Mouse (Mus musculus): ENCODE data around the gene Plekha5. TPM values are rescaled to one million over a fixed set of nuclear protein-coding genes. Genes with fewer than 3 reads are reported as not detected.
A peak's percentile ranks its signal among the peaks of the same experiment; 100 is the strongest.

The Plekha5 gene
- polyA plus RNA-seq, 1 experiment from 2014 or later, result 42.2 TPM

DNA sequence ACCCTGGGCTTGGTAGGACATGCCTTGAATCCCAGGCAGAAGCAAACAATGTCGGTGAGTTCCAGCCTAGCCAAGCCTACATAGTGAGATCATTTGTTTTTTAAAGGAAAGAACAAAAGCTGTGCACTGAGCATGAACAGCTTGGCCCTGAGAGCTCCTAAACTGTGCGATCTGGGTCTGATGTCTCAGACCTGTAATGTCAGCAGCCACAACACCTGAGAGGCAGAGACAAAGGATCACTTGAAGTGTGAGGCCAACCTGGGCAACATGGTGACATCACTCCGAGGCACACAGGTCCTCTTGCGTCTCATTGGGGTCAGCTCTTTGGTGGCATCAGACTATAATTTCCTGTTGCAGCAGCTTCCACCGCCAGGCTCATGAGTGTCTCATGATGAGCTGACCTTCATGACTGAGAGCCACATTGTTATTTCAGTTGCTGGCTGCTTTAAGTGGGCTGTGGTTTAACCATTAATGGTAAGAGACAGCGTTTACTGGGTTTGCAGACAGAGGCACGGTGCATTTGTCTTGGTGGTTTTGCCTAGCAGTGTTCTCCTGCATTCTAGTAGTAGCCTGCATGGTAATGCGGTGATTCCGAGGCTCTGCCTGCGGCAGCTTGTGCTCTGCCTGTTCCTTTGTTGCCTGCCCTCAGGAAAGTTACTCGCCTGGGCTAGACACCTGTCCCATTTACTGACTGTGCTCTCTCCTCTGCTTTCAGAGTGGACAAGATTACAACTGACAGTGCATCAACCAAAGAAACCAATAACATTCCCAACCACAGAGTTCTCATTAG, 119.3 kb downstream of the Plekha5 start:
- Histone ChIP-seq H3K36me3 (ENCODE audit: control insufficient read depth, insufficient read depth, low read length) (peaks cover 8% of the 10 kb centered on the region), H3K27me3 (ENCODE audit: control insufficient read depth, insufficient read depth, low read length) (no peaks in the 10 kb centered on the region), H3K9me3 (ENCODE audit: control insufficient read depth, low read length) (no peaks in the 10 kb centered on the region; the same call in 1 of the 2 replicates), H3K27ac (ENCODE audit: low read depth, low read length) (no peak overlapping the region), H3K4me3 (ENCODE audit: low read depth, low read length) (no peak overlapping the region), H3K4me2 (ENCODE audit: low read depth, low read length) (no peak overlapping the region), H3K9ac (replicated peaks; ENCODE audit: low read depth, low read length) (no peak overlapping the region), H3K4me1 (ENCODE audit: control insufficient read depth, insufficient read depth, low read length) (peaks cover 4% of the 10 kb centered on the region; the same call in 1 of the 2 replicates)
- ATAC-seq (ENCODE audit: low read depth), result no peak
- WGBS, result 82% methylated on average over 11 of the region's 11 CpGs

DNA sequence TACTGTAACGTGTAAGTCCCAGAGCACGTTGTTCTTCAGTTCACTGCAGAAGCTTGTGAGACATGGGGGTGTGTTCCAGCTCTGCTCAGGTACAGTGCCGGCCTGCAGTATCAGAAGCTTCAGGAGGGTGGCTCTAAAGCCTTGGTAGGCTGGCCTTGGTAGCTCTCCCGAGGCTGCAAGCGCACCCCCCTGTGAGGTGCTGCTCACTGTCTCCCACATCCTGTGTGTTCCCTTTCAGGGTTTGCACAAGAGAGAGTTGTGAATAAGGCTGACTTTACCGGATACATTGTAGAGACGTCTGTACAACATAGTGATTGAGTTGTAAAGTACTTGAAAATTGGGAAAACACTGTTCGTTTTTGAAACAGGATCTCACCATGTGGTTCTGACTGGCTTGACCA, 122.2 kb downstream of the Plekha5 start:
- Histone ChIP-seq H3K9me3 (ENCODE audit: control insufficient read depth, low read length) (no peaks in the 10 kb centered on the region), H3K4me1 (ENCODE audit: control insufficient read depth, insufficient read depth, low read length) (peaks cover 4% of the 10 kb centered on the region; the same call in 1 of the 2 replicates), H3K9ac (replicated peaks; ENCODE audit: low read depth, low read length) (no peak overlapping the region), H3K4me2 (ENCODE audit: low read depth, low read length) (no peak overlapping the region), H3K4me3 (ENCODE audit: low read depth, low read length) (no peak overlapping the region), H3K27me3 (ENCODE audit: control insufficient read depth, insufficient read depth, low read length) (no peaks in the 10 kb centered on the region), H3K27ac (ENCODE audit: low read depth, low read length) (no peak overlapping the region), H3K36me3 (ENCODE audit: control insufficient read depth, insufficient read depth, low read length) (peaks cover 13% of the 10 kb centered on the region)
- ATAC-seq (ENCODE audit: low read depth), result no peak
- 91% methylated on average over 8 of the region's 8 CpGs for WGBS

- Histone ChIP-seq H3K4me3 (ENCODE audit: low read depth, low read length) (no peak overlapping the region), H3K27ac (ENCODE audit: low read depth, low read length) (no peak overlapping the region), H3K9me3 (ENCODE audit: control insufficient read depth, low read length) (no peaks in the 10 kb centered on the region), H3K27me3 (ENCODE audit: control insufficient read depth, insufficient read depth, low read length) (no peaks in the 10 kb centered on the region), H3K4me1 (ENCODE audit: control insufficient read depth, insufficient read depth, low read length) (peaks cover 4% of the 10 kb centered on the region; the same call in 1 of the 2 replicates), H3K4me2 (ENCODE audit: low read depth, low read length) (no peak overlapping the region), H3K9ac (replicated peaks; ENCODE audit: low read depth, low read length) (no peak overlapping the region), H3K36me3 (ENCODE audit: control insufficient read depth, insufficient read depth, low read length) (peaks cover 13% of the 10 kb centered on the region)
- no peak for ATAC-seq (ENCODE audit: low read depth)
- 61% methylated on average over 12 of the region's 12 CpGs for WGBS
Observed at GRCm38 (mm10) chr6:140546648-140547201, 122.9 kb downstream of the Plekha5 start.

DNA sequence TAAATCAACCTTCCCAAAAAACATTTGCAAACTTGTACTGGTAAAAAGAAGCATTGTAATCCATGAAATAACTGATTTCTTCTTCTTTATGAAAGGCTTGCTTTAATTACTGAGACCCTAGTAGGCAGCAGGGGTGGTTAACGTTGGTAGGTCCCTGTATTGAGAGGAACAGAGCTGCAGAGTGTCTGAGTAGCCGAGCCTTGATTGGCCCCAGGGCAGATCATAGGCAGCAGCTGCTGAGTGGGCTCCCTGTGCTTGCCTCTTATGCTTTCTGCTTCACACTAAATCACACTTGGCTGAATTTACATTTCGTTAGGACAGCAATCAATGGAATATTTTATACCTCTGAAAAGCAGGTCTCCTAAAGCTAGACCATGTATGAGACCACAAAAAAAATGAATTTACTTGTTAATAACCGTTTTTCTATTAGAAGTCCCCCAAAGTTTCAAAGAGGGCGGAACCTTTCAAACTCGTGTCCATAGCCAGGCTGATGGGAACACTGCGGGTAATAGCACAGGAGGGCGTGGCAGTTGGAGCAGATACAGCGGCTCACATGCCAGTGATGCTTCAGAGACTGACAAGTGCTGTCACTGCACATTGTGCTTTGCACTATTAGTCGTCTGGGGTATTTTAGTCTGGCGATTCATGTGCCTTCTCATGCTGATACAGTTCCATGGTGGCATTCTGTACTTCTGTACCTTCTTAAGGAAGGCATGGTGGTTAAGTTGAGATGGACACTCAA, 123.5 kb downstream of the Plekha5 start:
- no peak overlapping the region for H3K4me2 ChIP-seq (ENCODE audit: low read depth, low read length)
- H3K4me3 ChIP-seq (ENCODE audit: low read depth, low read length), result no peak overlapping the region
- peak; percentile 71; the same call in 1 of the 2 replicates for ATAC-seq (ENCODE audit: low read depth)
- H3K9ac ChIP-seq (replicated peaks; ENCODE audit: low read depth, low read length), result no peak overlapping the region
- H3K27ac ChIP-seq (ENCODE audit: low read depth, low read length), result no peak overlapping the region
- WGBS, result 67% methylated on average over 11 of the region's 11 CpGs
- peaks cover 4% of the 10 kb centered on the region; the same call in 1 of the 2 replicates for H3K4me1 ChIP-seq (ENCODE audit: control insufficient read depth, insufficient read depth, low read length)
- no peaks in the 10 kb centered on the region for H3K9me3 ChIP-seq (ENCODE audit: control insufficient read depth, low read length)
- peaks cover 18% of the 10 kb centered on the region for H3K36me3 ChIP-seq (ENCODE audit: control insufficient read depth, insufficient read depth, low read length)
- no peaks in the 10 kb centered on the region for H3K27me3 ChIP-seq (ENCODE audit: control insufficient read depth, insufficient read depth, low read length)

- no peak overlapping the region for H3K27ac ChIP-seq (ENCODE audit: low read depth, low read length)
- peaks cover 4% of the 10 kb centered on the region; the same call in 1 of the 2 replicates for H3K4me1 ChIP-seq (ENCODE audit: control insufficient read depth, insufficient read depth, low read length)
- peaks cover 18% of the 10 kb centered on the region for H3K36me3 ChIP-seq (ENCODE audit: control insufficient read depth, insufficient read depth, low read length)
- H3K4me3 ChIP-seq (ENCODE audit: low read depth, low read length), result no peak overlapping the region
- no peak for ATAC-seq (ENCODE audit: low read depth)
- no peak overlapping the region for H3K4me2 ChIP-seq (ENCODE audit: low read depth, low read length)
- WGBS, result 69% methylated on average over 5 of the region's 5 CpGs
- no peaks in the 10 kb centered on the region for H3K27me3 ChIP-seq (ENCODE audit: control insufficient read depth, insufficient read depth, low read length)
- H3K9ac ChIP-seq (replicated peaks; ENCODE audit: low read depth, low read length), result no peak overlapping the region
- no peaks in the 10 kb centered on the region for H3K9me3 ChIP-seq (ENCODE audit: control insufficient read depth, low read length)
Observed at GRCm38 (mm10) chr6:140548082-140548769, 124.4 kb downstream of the Plekha5 start.

DNA sequence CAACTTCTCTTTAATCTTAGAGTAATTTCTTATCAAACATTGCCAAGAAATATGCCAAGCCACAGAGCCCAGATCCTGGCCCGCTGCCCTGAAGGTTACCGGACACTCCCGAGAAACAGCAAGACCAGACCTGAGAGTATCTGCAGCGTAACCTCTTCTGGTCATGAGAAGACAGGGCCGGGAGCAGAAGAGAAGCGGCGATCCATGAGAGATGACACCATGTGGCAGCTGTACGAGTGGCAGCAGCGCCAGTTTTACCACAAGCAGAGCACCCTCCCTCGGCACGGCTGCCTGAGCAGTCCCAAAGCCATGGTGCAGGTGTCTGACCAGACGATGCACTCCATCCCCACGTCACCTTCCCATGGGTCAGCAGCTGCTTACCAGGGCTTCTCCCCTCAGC, 126.9 kb downstream of the Plekha5 start:
- peaks cover 4% of the 10 kb centered on the region; the same call in 1 of the 2 replicates for H3K4me1 ChIP-seq (ENCODE audit: control insufficient read depth, insufficient read depth, low read length)
- no peak overlapping the region for H3K4me3 ChIP-seq (ENCODE audit: low read depth, low read length)
- H3K27ac ChIP-seq (ENCODE audit: low read depth, low read length), result no peak overlapping the region
- no peaks in the 10 kb centered on the region for H3K27me3 ChIP-seq (ENCODE audit: control insufficient read depth, insufficient read depth, low read length)
- no peak overlapping the region for H3K9ac ChIP-seq (replicated peaks; ENCODE audit: low read depth, low read length)
- 88% methylated on average over 13 of the region's 13 CpGs for WGBS
- no peaks in the 10 kb centered on the region for H3K9me3 ChIP-seq (ENCODE audit: control insufficient read depth, low read length)
- H3K4me2 ChIP-seq (ENCODE audit: low read depth, low read length), result no peak overlapping the region
- peaks cover 9% of the 10 kb centered on the region; the same call in 1 of the 2 replicates for H3K36me3 ChIP-seq (ENCODE audit: control insufficient read depth, insufficient read depth, low read length)
- no peak for ATAC-seq (ENCODE audit: low read depth)

- H3K4me3 ChIP-seq (ENCODE audit: low read depth, low read length), result no peak overlapping the region
- H3K4me1 ChIP-seq (ENCODE audit: control insufficient read depth, insufficient read depth, low read length), result no peaks in the 10 kb centered on the region
- no peak; the same call in 1 of the 2 replicates for ATAC-seq (ENCODE audit: low read depth)
- H3K4me2 ChIP-seq (ENCODE audit: low read depth, low read length), result no peak overlapping the region
- no peaks in the 10 kb centered on the region for H3K9me3 ChIP-seq (ENCODE audit: control insufficient read depth, low read length)
- no peak overlapping the region for H3K27ac ChIP-seq (ENCODE audit: low read depth, low read length)
- H3K9ac ChIP-seq (replicated peaks; ENCODE audit: low read depth, low read length), result no peak overlapping the region
- peaks cover 8% of the 10 kb centered on the region; the same call in 1 of the 2 replicates for H3K36me3 ChIP-seq (ENCODE audit: control insufficient read depth, insufficient read depth, low read length)
- H3K27me3 ChIP-seq (ENCODE audit: control insufficient read depth, insufficient read depth, low read length), result no peaks in the 10 kb centered on the region
- 75% methylated on average over 4 of the region's 4 CpGs for WGBS
Observed at GRCm38 (mm10) chr6:140554261-140554660, 130.4 kb downstream of the Plekha5 start.

DNA sequence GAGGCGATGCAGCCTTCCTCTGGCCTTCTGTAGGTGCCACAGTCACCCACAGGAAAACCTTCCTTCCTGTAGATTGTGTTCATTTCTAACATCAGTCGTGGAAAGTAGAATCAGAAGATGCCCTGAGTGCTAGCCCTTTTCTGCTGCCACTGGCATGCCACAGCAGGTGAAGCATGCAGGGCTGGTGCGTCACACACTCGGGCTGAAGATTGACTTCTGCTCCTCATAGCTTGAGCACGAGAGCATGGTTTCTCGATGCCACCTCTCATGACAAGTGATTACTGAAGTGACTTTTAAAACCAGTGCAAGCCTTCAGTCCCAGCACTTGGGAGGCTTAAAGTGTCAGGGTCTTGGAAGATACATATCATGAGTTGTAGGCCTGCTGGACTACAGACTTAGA, 135.6 kb downstream of the Plekha5 start:
- no peak overlapping the region for H3K27ac ChIP-seq (ENCODE audit: low read depth, low read length)
- no peaks in the 10 kb centered on the region for H3K4me1 ChIP-seq (ENCODE audit: control insufficient read depth, insufficient read depth, low read length)
- H3K4me2 ChIP-seq (ENCODE audit: low read depth, low read length), result no peak overlapping the region
- H3K9ac ChIP-seq (replicated peaks; ENCODE audit: low read depth, low read length), result no peak overlapping the region
- no peak for ATAC-seq (ENCODE audit: low read depth)
- no peak overlapping the region for H3K4me3 ChIP-seq (ENCODE audit: low read depth, low read length)
- 92% methylated on average over 6 of the region's 6 CpGs for WGBS
- no peaks in the 10 kb centered on the region for H3K27me3 ChIP-seq (ENCODE audit: control insufficient read depth, insufficient read depth, low read length)
- no peaks in the 10 kb centered on the region for H3K9me3 ChIP-seq (ENCODE audit: control insufficient read depth, low read length)
- H3K36me3 ChIP-seq (ENCODE audit: control insufficient read depth, insufficient read depth, low read length), result no peaks in the 10 kb centered on the region

Measured in neural tube, embryonic 14.5 days (tissue).